Mouse (Mus musculus) kidney, adult 8-10 months (tissue): ENCODE measurements around the gene Rhog.

Source experiments
- DNase-seq, 2 experiments: peaks; one replicate each; pipeline ENCODE4 v3.0.0; 2022

Rhog gene

GRCm38 (mm10) chr7:102211071-102211470 lies 44.8 kb downstream of the Rhog start:
- DNase-seq: no peak

GRCm38 (mm10) chr7:102209756-102210721 lies 45.8 kb downstream of the Rhog start, which contains the start of the genes Nup98 and Pgap2:
Nup98 (minus strand) TSS chr7:102210176.
Pgap2 (plus strand) TSS chr7:102210208.
- DNase-seq: peak; percentile 98 to 99

- no peak for DNase-seq
Measured at GRCm38 (mm10) chr7:102208806-102209363, 47.0 kb downstream of the Rhog start.

DNA sequence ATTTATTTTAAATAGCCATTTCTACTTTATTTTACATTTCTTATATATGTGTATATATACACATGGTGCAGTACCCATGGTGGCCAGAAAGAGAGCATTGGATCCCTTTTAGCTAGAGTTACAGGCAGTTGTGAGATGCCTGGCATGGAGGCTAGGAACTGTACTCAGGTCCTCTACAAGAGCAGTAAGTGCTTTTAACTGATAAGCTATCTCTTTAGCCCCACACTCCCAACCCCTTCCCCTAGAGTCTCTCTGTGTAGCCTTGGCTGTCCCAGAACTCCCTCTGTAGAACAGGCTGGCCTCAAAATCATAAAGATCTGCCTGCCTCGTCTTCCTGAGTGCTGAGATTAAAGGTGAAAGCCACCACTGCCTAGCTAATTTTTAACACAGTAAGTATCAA lies 50.2 kb downstream of the Rhog start:
- no peak for DNase-seq

DNA sequence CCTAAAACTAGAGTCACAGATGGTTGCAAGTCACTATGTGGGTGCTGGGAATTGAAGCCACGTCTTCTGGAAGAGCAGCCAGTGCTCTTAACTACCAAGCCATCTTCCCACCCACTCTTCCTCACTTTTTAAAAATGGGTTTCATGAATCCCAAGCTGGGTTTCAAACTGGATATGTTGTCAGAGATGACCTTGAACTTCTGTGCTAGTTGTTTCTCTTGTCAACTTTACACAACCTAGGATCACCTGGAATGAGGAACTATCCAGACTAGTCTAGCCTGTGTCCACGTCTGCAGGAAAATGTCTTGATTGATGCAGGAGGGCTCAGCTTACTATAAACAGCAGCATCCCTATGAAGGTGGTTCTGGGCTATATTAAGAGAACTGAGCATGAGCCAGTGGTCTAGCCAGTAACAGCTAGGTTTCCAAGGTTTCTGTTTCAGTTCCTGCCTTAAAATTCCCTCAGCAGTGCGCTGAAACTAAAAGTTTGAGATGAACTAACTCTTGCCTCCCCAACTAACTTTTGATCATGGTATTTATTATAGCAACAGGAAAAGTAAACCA lies 51.5 kb downstream of the Rhog start:
- no peak for DNase-seq

DNA sequence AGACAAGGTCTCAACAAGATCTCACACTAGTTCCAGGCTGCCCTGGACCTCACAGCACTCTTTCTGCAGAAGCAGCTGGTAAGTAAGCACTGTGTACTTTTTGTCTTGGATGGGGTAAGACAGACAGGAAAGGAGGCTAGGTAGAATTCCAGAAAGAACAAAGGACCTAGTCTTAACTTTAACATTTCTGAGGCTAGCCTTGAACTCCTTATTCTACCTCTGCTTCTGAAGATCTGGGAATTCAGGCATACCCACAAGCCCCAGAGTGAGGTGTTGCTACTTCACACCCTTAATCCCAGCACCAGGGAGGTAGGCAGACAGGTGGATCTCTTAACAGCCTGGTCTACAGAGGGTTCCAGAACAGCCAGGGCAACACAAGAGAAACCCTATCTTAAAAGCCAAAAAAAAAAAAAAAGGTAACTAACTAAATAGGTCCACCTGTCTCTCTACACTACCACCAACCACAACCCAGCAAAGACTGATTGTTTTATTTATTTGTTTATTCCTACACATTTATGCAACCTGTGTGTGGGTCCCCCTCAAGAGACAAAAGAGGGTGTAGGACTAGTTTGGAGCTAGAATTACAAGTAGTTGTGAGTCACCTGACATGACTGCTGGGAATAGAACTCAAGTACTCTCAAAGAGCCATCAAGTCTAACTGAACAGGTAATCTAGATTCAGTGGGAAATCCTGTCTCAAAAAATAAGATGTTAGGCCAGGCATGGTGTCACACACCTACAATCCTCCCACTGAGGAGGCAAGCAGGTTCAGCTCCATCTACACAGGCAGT lies 54.7 kb downstream of the Rhog start:
- DNase-seq: no peak

DNA sequence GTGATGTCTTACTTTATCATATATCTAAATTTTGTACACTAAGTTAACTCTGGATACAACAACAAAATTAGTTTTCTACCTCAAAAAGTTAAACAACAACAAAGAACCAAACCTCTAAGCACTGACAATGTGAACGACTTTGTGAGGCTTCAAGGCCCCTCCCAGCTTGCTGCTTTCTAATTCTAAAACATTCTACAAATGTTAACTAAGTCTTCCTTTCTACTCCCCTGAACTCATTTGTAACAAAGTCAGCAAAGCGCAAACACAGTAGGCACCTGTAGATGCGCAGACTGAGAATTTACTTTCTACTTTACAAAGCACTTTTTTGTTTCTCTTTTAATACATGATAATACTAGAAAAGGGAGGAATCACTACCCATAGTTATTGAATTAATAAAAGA lies 55.3 kb downstream of the Rhog start:
- no peak for DNase-seq

DNA sequence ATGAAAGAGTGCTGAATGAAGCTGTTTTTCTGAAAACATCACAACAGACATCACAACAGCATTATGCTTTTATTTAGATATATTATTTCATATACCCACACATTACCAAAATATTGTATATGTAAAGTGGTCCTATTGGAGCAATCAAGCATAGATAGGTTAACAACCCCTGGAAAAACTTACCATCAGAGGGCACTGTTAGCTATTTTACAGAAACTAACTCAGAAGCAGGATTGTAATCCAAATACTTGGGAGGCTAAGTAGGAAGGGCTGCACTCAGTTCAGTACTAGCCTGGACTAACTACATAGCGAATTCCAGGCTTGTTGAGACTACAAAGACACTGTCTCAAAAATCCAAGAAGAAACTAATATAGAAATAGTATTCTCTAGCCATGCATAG lies 63.5 kb downstream of the Rhog start:
- DNase-seq: no peak
